Mouse (Mus musculus) heart, adult 2 months (tissue): ENCODE data around the gene Ccdc87. TPM values are rescaled to one million over a fixed set of nuclear protein-coding genes. Genes with fewer than 3 reads are reported as not detected.
A peak's percentile ranks its signal among the peaks of the same experiment; 100 is the strongest.

ENCODE experiments used
- DNase-seq, 2 experiments: peaks; one replicate each; pipeline ENCODE4 v3.0.0; 2021
- H3K27ac ChIP-seq: fragments of 200-600 bp; 2 replicates; pipeline ENCODE4 v1.8.1; 2022
- H3K27me3 ChIP-seq: fragments of 200-500 bp; 2 replicates; pipeline ENCODE4 v1.6.1; 2012; ENCODE audit warnings: mild to moderate bottlenecking, low read length, inconsistent platforms, mixed read lengths; ENCODE audit not compliant: control insufficient read depth, insufficient read depth
- H3K36me3 ChIP-seq: fragments of 200-500 bp; 2 replicates; pipeline ENCODE4 v1.6.1; 2012; ENCODE audit warnings: low read length, inconsistent platforms; ENCODE audit not compliant: control insufficient read depth, insufficient read depth
- H3K4me1 ChIP-seq: fragments of 200-500 bp; 2 replicates; pipeline ENCODE4 v1.6.1; 2011; ENCODE audit warnings: low read length; ENCODE audit not compliant: control insufficient read depth, insufficient read depth
- H3K4me3 ChIP-seq: fragments of 200-600 bp; 2 replicates; pipeline ENCODE4 v1.8.1; 2022
- H3K79me2 ChIP-seq: fragments of 200-500 bp; replicated peaks from 2 replicates; pipeline ENCODE4 v1.6.1; 2012; ENCODE audit warnings: mild to moderate bottlenecking, inconsistent platforms, low read length, moderate library complexity, mixed read lengths; ENCODE audit not compliant: control insufficient read depth, insufficient read depth
- H3K9ac ChIP-seq: fragments of 200-500 bp; 2 replicates; pipeline ENCODE4 v1.6.1; 2012; ENCODE audit warnings: low read depth, mild to moderate bottlenecking, control low read depth, inconsistent platforms, low read length, mixed read lengths
- CTCF ChIP-seq: fragments of 200-600 bp; IDR thresholded peaks from 2 replicates; pipeline ENCODE4 v1.8.1; 2022; ENCODE audit warnings: antibody characterized with exemption, mild to moderate bottlenecking, moderate library complexity
- EP300 ChIP-seq: fragments of 200-500 bp; IDR thresholded peaks from 2 replicates; pipeline ENCODE4 v1.6.1; 2011; ENCODE audit warnings: low read depth, low read length, control low read depth; ENCODE audit not compliant: insufficient read depth
- POLR2A ChIP-seq: fragments of 200-500 bp; IDR thresholded peaks from 2 replicates; pipeline ENCODE4 v1.6.1; 2011; ENCODE audit warnings: mild to moderate bottlenecking, low read depth, low read length, control low read depth; ENCODE audit not compliant: insufficient read depth
- WGBS: fragments of 180-500 bp; shearing (Covaris S2); methylation state at CpG from one replicate; pipeline ENCODE4 v1.1.7; 2018; 5-methylcytosine and 5-hydroxymethylcytosine counted together
- intact Hi-C: fragments of 180-260 bp; cut with DNase I; formaldehyde crosslinking; loops from one replicate; pipeline ENCODE4 v1.15.1; 2025
- polyA plus RNA-seq: library from polyadenylated mRNA; depleted of rRNA; stranded (reverse); fragments of >200 nt; gene quantifications from 2 replicates; pipeline ENCODE4 v1.2.3, GENCODE M21; 2012
- total RNA-seq, 2 experiments: library from RNA; stranded (reverse); gene quantifications; 2 replicates each; pipeline ENCODE4 v1.2.3; 2021

Gene Ccdc87
- total and polyA plus RNA-seq, 3 experiments: 0.16 TPM; not detected in 2

GRCm38 (mm10) chr19:4876241-4876640 lies 37.1 kb downstream of the Ccdc87 start:
- intact Hi-C loops: no loop called here
- Histone ChIP-seq H3K4me1 (no peaks in the 10 kb centered on the region), H3K36me3 (no peaks in the 10 kb centered on the region), H3K79me2 (no peaks in the 10 kb centered on the region; the same call in 1 of the 2 replicates), H3K27ac (no peak overlapping the region), H3K4me3 (no peak overlapping the region), H3K9ac (no peak overlapping the region), H3K27me3 (no peaks in the 10 kb centered on the region)
- DNase-seq: no peak
- WGBS: 56% methylated on average over 4 of the region's 4 CpGs
- TF ChIP-seq EP300 (no peak), POLR2A (no peak), CTCF (no peak)

- Histone ChIP-seq H3K27me3 (no peaks in the 10 kb centered on the region), H3K4me1 (no peaks in the 10 kb centered on the region), H3K9ac (no peak overlapping the region), H3K27ac (no peak overlapping the region), H3K79me2 (no peaks in the 10 kb centered on the region; the same call in 1 of the 2 replicates), H3K36me3 (no peaks in the 10 kb centered on the region), H3K4me3 (no peak overlapping the region)
- TF ChIP-seq POLR2A: no peak
- TF ChIP-seq EP300: no peak
- TF ChIP-seq CTCF: no peak
- intact Hi-C loops: no loop called here
- DNase-seq: no peak
- WGBS: 66% methylated on average over 3 of the region's 3 CpGs
Measured at GRCm38 (mm10) chr19:4876755-4877154, 37.6 kb downstream of the Ccdc87 start.

- peak within 1 kb of the TSS; percentile 88 for H3K9ac ChIP-seq
- H3K27me3 ChIP-seq: no peaks in the 10 kb centered on the region
- WGBS: 4% methylated on average over 17 of the region's 17 CpGs
- H3K27ac ChIP-seq: peak within 1 kb of the TSS; percentile 66
- DNase-seq: peak; percentile 42 to 58
- TF ChIP-seq EP300 (no peak), CTCF (no peak), POLR2A (no peak)
- H3K79me2 ChIP-seq: no peaks in the 10 kb centered on the region; the same call in 1 of the 2 replicates
- no peaks in the 10 kb centered on the region for H3K4me1 ChIP-seq
- H3K4me3 ChIP-seq: peak within 1 kb of the TSS; percentile 96
- intact Hi-C loops: loop anchor here (2.0 kb wide), 1 partner anchor 23 kb away; the partner anchor contains the start of gene Ctsf
- H3K36me3 ChIP-seq: no peaks in the 10 kb centered on the region
Measured at GRCm38 (mm10) chr19:4877785-4878184, 38.6 kb downstream of the Ccdc87 start, which contains the start of gene Actn3. Actn3 (minus strand) TSS chr19:4877909.

- intact Hi-C loops: loop anchor here (2.0 kb wide), 1 partner anchor 24 kb away; the partner anchor contains the start of gene Ctsf
- Histone ChIP-seq H3K4me3 (peak within 1 kb of the TSS; percentile 96), H3K36me3 (no peaks in the 10 kb centered on the region), H3K27ac (peak within 1 kb of the TSS; percentile 66), H3K27me3 (no peaks in the 10 kb centered on the region), H3K79me2 (no peaks in the 10 kb centered on the region; the same call in 1 of the 2 replicates), H3K9ac (peak within 1 kb of the TSS; percentile 88), H3K4me1 (no peaks in the 10 kb centered on the region)
- peak; percentile 95 to 98 for DNase-seq
- TF ChIP-seq POLR2A (0 out of 2 replicates have a peak, but pooled peaks have one; percentile 34), EP300 (no peak)
- 1% methylated on average over 52 of the region's 52 CpGs for WGBS
Measured at GRCm38 (mm10) chr19:4878405-4879323, 39.5 kb downstream of the Ccdc87 start, which contains the start of gene Zdhhc24. Zdhhc24 (plus strand) TSS chr19:4878668.

GRCm38 (mm10) chr19:4879324-4879703 lies 40.1 kb downstream of the Ccdc87 start:
- no peaks in the 10 kb centered on the region for H3K4me1 ChIP-seq
- TF ChIP-seq CTCF: no peak
- no peak for TF ChIP-seq EP300
- no peak for TF ChIP-seq POLR2A
- H3K27ac ChIP-seq: no peak overlapping the region
- no peak overlapping the region for H3K9ac ChIP-seq
- no peaks in the 10 kb centered on the region for H3K27me3 ChIP-seq
- H3K4me3 ChIP-seq: no peak overlapping the region
- DNase-seq: no peak
- no peaks in the 10 kb centered on the region; the same call in 1 of the 2 replicates for H3K79me2 ChIP-seq
- intact Hi-C loops: loop anchor here (2.0 kb wide), 1 partner anchor 25 kb away; the partner anchor contains the start of gene Ctsf
- H3K36me3 ChIP-seq: no peaks in the 10 kb centered on the region
- 67% methylated on average over 10 of the region's 10 CpGs for WGBS

- no peaks in the 10 kb centered on the region for H3K79me2 ChIP-seq
- TF ChIP-seq CTCF (no peak), EP300 (no peak), POLR2A (no peak)
- intact Hi-C loops: no loop called here
- H3K27ac ChIP-seq: no peak overlapping the region
- H3K4me3 ChIP-seq: no peak overlapping the region
- WGBS: 80% methylated on average over 4 of the region's 4 CpGs
- H3K36me3 ChIP-seq: no peaks in the 10 kb centered on the region
- no peak for DNase-seq
- H3K4me1 ChIP-seq: no peaks in the 10 kb centered on the region
- H3K27me3 ChIP-seq: no peaks in the 10 kb centered on the region
- no peak overlapping the region for H3K9ac ChIP-seq
Measured at GRCm38 (mm10) chr19:4883961-4884360, 44.8 kb downstream of the Ccdc87 start.
